Mouse (Mus musculus) heart, adult 2 months (tissue): Measurements from ENCODE around the gene Med13l.

Source experiments
- CTCF ChIP-seq: fragments of 200-600 bp; IDR thresholded peaks from 2 replicates; pipeline ENCODE4 v1.8.1; 2022; ENCODE audit warnings: antibody characterized with exemption, mild to moderate bottlenecking, moderate library complexity
- POLR2A ChIP-seq: fragments of 200-500 bp; IDR thresholded peaks from 2 replicates; pipeline ENCODE4 v1.6.1; 2011; ENCODE audit warnings: mild to moderate bottlenecking, low read depth, low read length, control low read depth; ENCODE audit not compliant: insufficient read depth

DNA sequence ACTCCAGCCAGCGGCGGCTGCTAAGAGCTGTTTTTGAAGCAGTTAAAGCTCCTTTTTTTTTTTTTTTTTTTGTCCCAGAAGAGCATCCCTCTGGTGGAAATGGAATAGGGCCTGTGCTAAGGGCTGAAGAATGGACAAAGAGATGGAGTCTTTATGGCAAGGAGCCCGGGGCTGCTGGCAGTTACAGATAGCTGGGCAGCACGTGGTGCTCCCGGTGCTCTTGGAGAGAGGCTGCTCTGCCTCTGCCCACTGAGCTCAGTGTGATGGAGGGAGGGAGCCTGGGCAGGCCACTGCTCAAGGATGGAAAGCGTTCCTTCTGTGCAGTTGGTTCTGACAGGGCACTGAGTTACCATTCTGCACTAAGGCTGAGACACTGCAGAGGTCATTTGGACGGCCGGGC, 53.6 kb downstream of the Med13l start:
- TF ChIP-seq POLR2A (no peak), CTCF (no peak)
